Mouse (Mus musculus): Measurements from ENCODE around the gene Pik3c2b.

Gene Pik3c2b

GRCm38 (mm10) chr1:133102108-133102507 lies 56.6 kb downstream of the Pik3c2b start:
- no peak for DNase-seq

- no peak for DNase-seq
These were observed 57.8 kb downstream of the Pik3c2b start for GRCm38 (mm10) chr1:133103315-133103714.

GRCm38 (mm10) chr1:133103871-133104270 lies 58.4 kb downstream of the Pik3c2b start:
- DNase-seq, result no peak

- no peak for DNase-seq
These were observed 70.6 kb downstream of the Pik3c2b start for GRCm38 (mm10) chr1:133116108-133116507.

- no peak for DNase-seq
These were observed 72.7 kb downstream of the Pik3c2b start for GRCm38 (mm10) chr1:133118127-133118526.

- no peak for DNase-seq
These were observed 73.4 kb downstream of the Pik3c2b start for GRCm38 (mm10) chr1:133118844-133119243.

GRCm38 (mm10) chr1:133119931-133120712 lies 74.7 kb downstream of the Pik3c2b start:
- DNase-seq, result no peak

GRCm38 (mm10) chr1:133121246-133121645 lies 75.8 kb downstream of the Pik3c2b start:
- no peak for DNase-seq

- DNase-seq, result no peak
These were observed 78.7 kb downstream of the Pik3c2b start for GRCm38 (mm10) chr1:133124137-133124536.

- no peak for DNase-seq
These were observed 80.3 kb downstream of the Pik3c2b start for GRCm38 (mm10) chr1:133125640-133126364.

- no peak for DNase-seq
These were observed 80.9 kb downstream of the Pik3c2b start for GRCm38 (mm10) chr1:133126365-133126740.

GRCm38 (mm10) chr1:133127328-133127727 lies 81.9 kb downstream of the Pik3c2b start:
- no peak for DNase-seq

- peak in 1 of 2 experiments; percentile 9 for DNase-seq
These were observed 84.2 kb downstream of the Pik3c2b start for GRCm38 (mm10) chr1:133129471-133130221.

- peak; percentile 90 to 99 for DNase-seq
These were observed 85.4 kb downstream of the Pik3c2b start, which contains the start of gene Ppp1r15b for GRCm38 (mm10) chr1:133130638-133131560. TSS of gene Ppp1r15b (plus strand) at chr1:133131143.

- no peak for DNase-seq
These were observed 86.1 kb downstream of the Pik3c2b start for GRCm38 (mm10) chr1:133131561-133131905.

GRCm38 (mm10) chr1:133131936-133132335 lies 86.5 kb downstream of the Pik3c2b start:
- peak in 1 of 2 experiments; percentile 15 for DNase-seq

GRCm38 (mm10) chr1:133132388-133133326 lies 87.2 kb downstream of the Pik3c2b start:
- peak in 1 of 2 experiments; percentile 20 for DNase-seq

- no peak for DNase-seq
These were observed 88.0 kb downstream of the Pik3c2b start for GRCm38 (mm10) chr1:133133425-133133824.

- no peak for DNase-seq
These were observed 88.6 kb downstream of the Pik3c2b start for GRCm38 (mm10) chr1:133134071-133134470.

- no peak for DNase-seq
These were observed 89.4 kb downstream of the Pik3c2b start for GRCm38 (mm10) chr1:133134881-133135280.

GRCm38 (mm10) chr1:133135808-133136207 lies 90.3 kb downstream of the Pik3c2b start:
- no peak for DNase-seq

Measured in spleen, adult 18-20 months (tissue).